Mouse (Mus musculus) adrenal gland, postnatal 14 days (tissue): ENCODE results near the gene Mettl16. TPM values are rescaled to one million over a fixed set of nuclear protein-coding genes. Genes with fewer than 3 reads are reported as not detected.
A peak's percentile ranks its signal among the peaks of the same experiment; 100 is the strongest.

Experiments used
- DNase-seq: peaks from one replicate; pipeline ENCODE4 v3.0.0; 2021; ENCODE audit warnings: mixed read lengths
- total RNA-seq: library from RNA; stranded (reverse); gene quantifications from 2 replicates; pipeline ENCODE4 v1.2.3, GENCODE M21; 2021

Mettl16 gene
- total RNA-seq, 1 experiment from 2014 or later: 29.2 TPM

DNA sequence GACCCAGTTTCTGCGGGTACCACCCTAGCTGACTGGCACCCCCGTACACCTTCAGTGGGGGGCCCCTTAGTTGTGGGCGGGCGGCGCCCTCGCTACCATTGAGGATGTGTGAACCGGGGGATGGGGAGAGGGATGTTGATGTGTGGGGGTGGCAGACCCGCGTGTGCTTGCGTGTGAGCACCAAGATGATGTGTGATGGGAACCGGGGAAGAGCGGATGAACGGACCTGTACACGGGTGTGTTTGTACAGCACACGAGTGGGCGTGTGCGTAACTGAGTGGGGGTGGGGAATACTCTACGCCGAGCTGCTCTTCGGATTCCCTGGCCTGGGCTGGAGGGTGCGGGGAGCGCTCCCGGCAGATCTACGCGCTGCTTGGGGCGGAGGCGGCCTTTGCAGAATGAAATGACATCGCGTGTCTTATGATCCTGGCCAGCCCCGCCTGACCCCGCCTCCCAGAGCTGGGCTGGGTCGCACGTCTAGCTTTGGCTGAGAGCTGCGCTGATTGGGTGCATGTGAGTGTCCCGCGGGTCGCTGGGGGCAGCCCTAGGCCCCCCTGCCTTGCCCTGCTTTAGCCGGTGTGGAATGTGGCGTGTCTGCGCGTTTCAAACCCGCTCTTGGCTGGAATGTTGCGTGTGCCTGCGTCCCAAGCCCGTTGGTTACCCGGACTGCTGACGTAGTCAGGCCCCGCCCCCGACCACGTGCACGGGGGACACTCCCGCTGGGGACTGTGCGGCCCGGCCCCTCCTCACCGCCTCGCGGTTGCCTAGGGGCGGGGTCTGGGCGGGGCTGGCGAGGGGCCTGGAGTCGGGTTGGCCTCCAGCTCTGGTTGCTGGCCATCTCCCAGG is 61.2 kb downstream of the Mettl16 start:
- DNase-seq: peak; percentile 100

GRCm38 (mm10) chr11:74832503-74833143 is 62.0 kb downstream of the Mettl16 start:
- peak; percentile 89 for DNase-seq

- peak; percentile 85 for DNase-seq
These were observed 63.1 kb downstream of the Mettl16 start for GRCm38 (mm10) chr11:74833536-74834358.

DNA sequence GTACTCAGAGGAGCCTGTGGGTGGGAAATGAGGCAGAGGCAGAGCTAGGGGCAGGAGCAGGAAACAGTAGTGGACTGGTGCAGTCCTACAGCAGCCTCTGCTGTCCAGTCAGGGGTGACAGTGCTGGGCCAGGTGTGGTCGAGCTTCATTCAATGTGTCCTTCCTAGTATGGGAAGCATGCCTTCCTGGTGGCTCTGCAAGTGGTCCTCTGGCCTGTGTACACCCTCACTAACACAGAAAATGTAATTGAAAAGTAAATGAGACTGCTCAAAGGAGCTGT is 63.7 kb downstream of the Mettl16 start:
- DNase-seq: peak; percentile 20

GRCm38 (mm10) chr11:74834650-74835277 is 64.1 kb downstream of the Mettl16 start:
- peak; percentile 24 for DNase-seq

GRCm38 (mm10) chr11:74835593-74836224 is 65.1 kb downstream of the Mettl16 start:
- DNase-seq: no peak

GRCm38 (mm10) chr11:74836225-74837055 is 65.8 kb downstream of the Mettl16 start:
- DNase-seq: peak; percentile 12

DNA sequence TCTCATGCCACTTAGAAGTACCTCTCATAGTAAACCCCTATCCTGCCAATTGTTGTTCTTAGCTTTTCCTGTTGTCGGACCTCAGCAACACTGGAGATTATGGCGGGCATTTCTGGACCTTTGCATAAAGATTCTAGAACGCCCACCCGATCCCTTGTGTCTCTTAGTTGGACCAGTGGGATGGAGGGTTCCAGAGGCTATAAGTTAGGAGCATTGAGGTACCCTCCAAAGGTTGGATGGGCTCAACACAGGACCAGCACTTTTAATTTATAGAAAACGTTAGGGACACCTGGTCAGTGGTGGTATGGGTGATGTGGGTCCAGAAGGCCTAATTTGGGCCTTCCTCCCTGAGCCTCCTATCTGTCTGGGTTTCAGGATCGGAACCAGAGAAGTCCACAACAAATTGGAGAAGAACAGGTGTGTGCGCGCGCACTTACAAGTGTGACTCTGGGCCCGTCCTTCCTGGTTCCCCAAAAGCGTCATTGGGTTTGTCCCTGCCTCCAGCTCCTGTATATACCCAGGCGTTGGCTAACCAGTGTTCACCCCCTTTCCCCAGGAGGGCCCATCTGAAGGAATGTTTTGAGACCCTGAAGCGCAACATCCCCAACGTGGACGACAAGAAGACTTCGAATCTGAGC is 66.5 kb downstream of the Mettl16 start:
- DNase-seq: no peak

DNA sequence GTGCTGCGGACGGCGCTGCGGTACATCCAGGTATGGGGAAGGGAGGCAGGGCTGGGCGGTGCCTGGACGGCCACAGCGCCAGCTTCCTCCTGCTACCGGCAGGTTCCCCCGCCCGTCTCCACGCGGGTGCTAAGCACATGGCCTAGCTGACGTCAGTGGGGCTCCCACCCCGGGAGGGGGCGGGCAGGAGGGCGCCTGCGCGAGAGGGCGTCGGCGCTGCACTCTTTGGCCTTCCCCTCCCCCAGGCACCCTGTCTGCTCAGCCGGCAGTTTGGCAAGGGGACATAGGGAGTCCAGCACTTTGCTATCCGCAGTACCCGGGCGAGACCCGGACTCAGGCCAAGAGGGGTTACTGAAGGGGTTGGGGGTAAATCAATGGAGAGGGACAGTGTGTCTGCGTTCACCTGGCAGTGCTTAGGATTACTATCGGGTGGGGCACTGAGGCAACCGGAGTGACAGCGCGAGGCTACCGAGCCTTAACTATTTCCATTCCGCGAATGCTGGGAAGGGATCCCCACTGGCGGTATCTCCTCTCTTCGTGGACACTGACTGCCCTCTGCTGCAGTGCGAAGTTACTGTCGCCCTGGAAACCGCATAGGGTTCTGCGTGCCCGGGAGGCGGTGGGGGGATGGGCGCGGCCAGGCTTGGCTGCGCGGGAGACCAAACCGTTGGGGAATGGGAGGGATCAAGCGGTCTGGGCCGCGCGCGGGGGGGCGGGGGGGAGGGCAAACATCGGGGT is 67.2 kb downstream of the Mettl16 start:
- DNase-seq: peak; percentile 97

DNA sequence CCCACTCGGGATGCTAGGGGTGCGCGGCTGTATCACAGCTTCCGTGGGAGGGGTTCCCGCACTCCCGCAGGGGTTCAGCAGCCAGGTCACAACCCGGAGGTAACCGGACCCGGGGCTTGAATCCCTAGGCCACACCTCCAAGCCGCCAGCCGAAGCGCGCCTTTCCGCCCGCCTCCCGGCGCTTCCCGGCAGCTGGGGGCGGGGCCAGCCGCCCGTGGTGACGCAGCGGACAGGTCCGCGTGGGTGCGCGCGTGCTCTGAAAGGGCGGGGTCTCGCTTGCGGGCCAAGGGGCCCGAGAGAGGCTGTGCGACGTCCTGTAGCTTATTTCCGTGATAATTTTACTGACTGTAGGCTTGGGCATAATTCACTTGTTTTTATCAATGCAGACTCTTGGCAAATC is 67.8 kb downstream of the Mettl16 start:
- DNase-seq: peak; percentile 96

- DNase-seq: peak; percentile 69
These were observed 68.3 kb downstream of the Mettl16 start for GRCm38 (mm10) chr11:74838971-74839370.

DNA sequence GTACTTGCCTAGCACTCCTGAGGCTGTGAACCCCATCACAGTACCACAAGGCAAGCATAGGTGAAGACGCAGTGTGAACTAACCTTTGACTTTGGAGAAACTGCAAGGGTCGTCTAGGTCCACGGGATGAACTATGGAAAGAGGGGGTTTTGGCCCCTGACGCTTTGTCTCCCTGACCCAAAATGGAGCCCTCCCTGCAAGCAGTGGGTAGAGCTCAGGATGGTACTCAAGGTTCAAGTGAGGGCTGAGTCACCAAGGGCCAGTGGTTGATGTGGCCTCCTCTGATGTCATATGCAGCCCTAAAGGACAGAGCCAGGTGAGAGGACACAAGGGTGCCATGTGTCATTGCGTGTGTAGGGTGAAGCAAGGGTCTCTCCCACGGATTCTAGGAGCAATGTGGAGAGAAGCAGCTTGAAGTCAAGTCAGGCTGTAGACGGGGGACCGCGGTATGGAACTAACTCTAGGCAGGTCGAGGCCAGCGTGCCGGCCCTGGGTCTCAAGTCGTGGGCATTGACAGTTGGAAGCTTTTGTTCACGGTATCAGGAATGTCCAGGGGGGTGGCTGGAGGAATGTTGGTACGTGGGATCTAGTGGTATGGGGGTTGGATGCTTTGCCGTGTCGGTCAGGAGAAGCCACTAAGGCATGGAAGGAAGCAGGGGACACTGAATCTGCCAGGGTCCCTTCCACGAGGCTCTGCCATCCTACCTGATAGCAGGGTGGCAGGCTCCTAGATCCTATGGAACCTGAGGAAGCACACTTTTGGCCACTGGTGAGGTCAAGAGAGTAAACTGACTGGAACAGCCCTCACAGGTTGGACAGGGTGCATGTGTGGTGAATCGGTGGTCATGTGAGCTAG is 69.5 kb downstream of the Mettl16 start:
- DNase-seq: peak; percentile 10

GRCm38 (mm10) chr11:74840739-74841138 is 70.1 kb downstream of the Mettl16 start:
- peak; percentile 8 for DNase-seq

DNA sequence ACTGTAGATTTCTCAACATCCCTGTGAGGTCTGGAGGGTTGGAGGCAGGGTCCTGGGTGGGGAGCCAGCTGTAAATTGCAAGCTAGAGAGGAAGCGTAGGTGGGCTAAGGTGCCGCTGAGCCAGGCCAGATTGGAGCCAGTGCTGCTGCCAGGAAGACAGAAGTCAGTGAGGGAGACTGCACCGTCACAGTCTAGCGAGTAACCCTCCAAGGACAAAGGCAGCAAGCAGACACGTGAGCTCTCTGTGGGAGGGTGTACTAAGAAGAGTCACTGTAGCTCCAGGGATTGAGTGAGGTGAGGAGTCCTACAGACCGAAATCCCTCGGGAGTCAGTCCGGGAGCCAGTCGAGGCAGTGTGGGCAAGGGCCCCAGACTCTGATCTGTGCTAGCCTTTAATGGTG is 70.7 kb downstream of the Mettl16 start:
- peak; percentile 74 for DNase-seq

- DNase-seq: peak; percentile 5
These were observed 71.4 kb downstream of the Mettl16 start for GRCm38 (mm10) chr11:74842045-74842444.

DNA sequence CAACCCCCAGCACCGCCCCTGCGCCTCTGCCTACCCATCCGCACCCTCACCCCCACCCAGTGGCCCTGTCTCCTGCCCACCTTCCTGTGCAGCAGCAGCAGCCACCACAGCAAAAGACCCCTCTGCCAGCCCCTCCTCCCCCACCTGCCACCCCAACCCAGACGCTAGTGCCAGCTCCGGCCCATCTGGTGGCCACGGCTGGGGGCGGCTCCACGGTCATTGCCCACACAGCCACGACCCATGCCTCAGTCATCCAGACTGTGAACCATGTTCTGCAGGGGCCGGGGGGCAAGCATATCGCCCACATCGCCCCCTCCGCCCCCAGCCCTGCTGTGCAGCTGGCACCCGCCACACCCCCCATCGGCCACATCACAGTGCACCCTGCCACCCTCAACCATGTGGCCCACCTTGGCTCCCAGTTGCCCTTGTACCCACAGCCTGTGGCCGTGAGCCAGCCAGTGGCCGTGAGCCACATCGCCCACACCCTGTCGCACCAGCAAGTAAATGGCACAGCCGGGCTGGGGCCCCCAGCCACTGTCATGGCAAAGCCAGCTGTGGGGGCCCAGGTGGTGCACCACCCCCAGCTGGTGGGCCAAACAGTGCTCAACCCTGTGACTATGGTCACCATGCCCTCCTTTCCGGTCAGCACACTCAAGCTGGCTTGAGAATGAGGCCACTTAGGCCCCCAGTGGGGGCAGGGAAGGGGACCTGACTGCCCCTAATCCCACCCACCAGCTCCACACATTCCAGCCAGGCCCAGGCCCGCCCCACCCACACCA is 72.2 kb downstream of the Mettl16 start:
- peak; percentile 26 for DNase-seq

DNA sequence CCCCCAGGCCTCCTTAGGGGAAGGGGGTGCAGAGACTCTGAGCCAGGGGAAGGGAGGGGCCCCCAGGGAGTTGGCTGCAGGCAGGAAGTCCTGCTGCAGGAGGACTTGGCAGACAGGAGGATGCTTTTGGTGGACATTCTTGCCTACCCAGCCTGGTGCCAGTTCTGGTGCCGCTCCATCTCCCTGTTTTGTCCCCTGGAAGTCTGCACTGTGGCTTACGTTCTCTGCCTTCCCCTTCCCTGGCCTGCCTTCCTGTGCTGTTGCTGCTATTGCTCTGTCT is 72.7 kb downstream of the Mettl16 start:
- peak; percentile 44 for DNase-seq

GRCm38 (mm10) chr11:74843761-74844160 is 73.1 kb downstream of the Mettl16 start:
- DNase-seq: no peak
